Mouse (Mus musculus): ENCODE data around the gene Dao. TPM values are rescaled to one million over a fixed set of nuclear protein-coding genes. Genes with fewer than 3 reads are reported as not detected.

Gene Dao
- polyA plus RNA-seq, 1 experiment from 2014 or later: 31.0 TPM

DNA sequence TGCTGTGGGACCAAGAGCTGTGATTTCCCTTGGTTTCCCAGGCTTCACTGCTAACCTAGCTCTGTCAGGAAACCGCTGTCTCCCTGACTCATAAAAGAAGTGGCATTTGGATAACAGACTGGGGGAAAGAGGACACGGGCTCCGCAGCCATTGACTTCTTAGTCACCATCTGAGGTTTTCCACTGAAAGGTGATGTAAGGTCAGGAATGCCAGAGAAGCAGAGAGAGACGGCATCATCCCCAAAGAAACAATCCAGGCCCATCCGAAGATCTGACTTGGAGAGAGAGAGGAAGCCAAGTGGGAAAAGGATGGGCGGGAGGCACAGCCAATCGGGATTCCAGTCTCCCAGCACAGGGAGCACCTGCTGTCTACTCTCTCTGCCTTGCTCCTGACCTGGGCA lies 12.4 kb upstream of the Dao start:
- Histone ChIP-seq H3K27me3 (replicated peaks; ENCODE audit: control insufficient read depth, insufficient read depth, low read length) (no peaks in the 10 kb centered on the region), H3K36me3 (ENCODE audit: control insufficient read depth, insufficient read depth, low read length) (no peaks in the 10 kb centered on the region; the same call in 1 of the 2 replicates), H3K9ac (ENCODE audit: low read depth, low read length) (0 out of 2 replicates have a peak overlapping the region, but pooled peaks have one; percentile 19), H3K4me1 (ENCODE audit: control insufficient read depth, insufficient read depth, low read length) (peaks cover 42% of the 10 kb centered on the region), H3K9me3 (ENCODE audit: control insufficient read depth, low read length) (no peaks in the 10 kb centered on the region), H3K4me2 (ENCODE audit: low read depth, low read length) (no peak overlapping the region), H3K27ac (ENCODE audit: low read length) (no peak overlapping the region), H3K4me3 (ENCODE audit: low read length) (no peak overlapping the region)
- no peak for ATAC-seq
- WGBS: 63% methylated on average over 7 of the region's 7 CpGs

DNA sequence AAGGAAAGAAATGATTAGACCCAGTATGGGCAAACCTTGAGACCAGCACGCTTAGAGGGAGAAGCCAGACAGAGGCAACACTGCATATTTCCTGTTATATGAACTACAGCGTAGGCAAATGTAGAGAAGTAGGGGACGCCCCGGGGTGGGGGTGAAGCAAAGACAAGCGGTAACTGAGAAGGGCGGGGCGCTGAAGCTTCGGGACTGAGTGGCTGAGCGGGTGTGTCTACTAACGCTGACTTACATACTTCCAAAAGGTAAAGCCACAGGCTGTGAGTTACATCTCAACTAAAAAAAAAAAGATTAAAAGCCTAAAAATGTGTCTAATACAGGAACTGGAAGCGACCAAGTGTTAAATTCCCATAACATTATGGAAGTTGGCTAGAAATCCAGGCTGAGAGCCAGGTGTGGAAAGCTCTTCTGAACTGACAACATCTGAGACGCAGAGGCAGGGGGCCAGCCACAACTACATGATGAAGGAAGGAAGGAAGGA lies 11.1 kb upstream of the Dao start:
- 8% methylated on average over 12 of the region's 12 CpGs for WGBS
- Histone ChIP-seq H3K4me3 (ENCODE audit: low read length) (peak overlapping the region; percentile 80), H3K36me3 (ENCODE audit: control insufficient read depth, insufficient read depth, low read length) (no peaks in the 10 kb centered on the region; the same call in 1 of the 2 replicates), H3K27me3 (replicated peaks; ENCODE audit: control insufficient read depth, insufficient read depth, low read length) (no peaks in the 10 kb centered on the region), H3K9me3 (ENCODE audit: control insufficient read depth, low read length) (no peaks in the 10 kb centered on the region), H3K4me2 (ENCODE audit: low read depth, low read length) (peak overlapping the region; percentile 74), H3K27ac (ENCODE audit: low read length) (peak overlapping the region; percentile 90), H3K4me1 (ENCODE audit: control insufficient read depth, insufficient read depth, low read length) (peaks cover 34% of the 10 kb centered on the region), H3K9ac (ENCODE audit: low read depth, low read length) (peak overlapping the region; percentile 96)
- ATAC-seq: 0 out of 2 replicates have a peak, but pooled peaks have one; percentile 11

DNA sequence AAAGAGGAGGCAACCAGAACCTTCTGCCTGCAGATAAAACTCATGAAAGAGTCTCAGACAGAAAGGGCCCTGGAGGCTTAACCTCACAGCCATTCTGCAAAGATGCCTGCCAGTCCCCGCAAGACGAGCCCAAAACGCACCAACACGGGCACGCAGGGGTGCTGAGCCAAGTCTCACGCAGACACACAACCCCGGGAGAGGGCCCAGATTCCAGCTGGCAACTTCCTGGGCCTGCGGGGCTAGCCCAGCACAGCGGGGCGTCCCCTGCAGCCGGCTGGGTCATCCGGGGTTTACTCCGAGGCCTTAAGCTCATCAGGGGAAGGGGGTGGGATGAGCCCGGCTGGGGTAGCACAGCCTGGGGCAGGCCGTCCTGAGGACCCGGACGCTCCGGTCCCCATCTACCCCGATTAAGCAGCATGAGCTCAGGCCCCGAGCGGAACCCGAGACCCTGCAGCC lies 10.4 kb upstream of the Dao start:
- peak overlapping the region; percentile 96 for H3K9ac ChIP-seq (ENCODE audit: low read depth, low read length)
- no peaks in the 10 kb centered on the region; the same call in 1 of the 2 replicates for H3K36me3 ChIP-seq (ENCODE audit: control insufficient read depth, insufficient read depth, low read length)

DNA sequence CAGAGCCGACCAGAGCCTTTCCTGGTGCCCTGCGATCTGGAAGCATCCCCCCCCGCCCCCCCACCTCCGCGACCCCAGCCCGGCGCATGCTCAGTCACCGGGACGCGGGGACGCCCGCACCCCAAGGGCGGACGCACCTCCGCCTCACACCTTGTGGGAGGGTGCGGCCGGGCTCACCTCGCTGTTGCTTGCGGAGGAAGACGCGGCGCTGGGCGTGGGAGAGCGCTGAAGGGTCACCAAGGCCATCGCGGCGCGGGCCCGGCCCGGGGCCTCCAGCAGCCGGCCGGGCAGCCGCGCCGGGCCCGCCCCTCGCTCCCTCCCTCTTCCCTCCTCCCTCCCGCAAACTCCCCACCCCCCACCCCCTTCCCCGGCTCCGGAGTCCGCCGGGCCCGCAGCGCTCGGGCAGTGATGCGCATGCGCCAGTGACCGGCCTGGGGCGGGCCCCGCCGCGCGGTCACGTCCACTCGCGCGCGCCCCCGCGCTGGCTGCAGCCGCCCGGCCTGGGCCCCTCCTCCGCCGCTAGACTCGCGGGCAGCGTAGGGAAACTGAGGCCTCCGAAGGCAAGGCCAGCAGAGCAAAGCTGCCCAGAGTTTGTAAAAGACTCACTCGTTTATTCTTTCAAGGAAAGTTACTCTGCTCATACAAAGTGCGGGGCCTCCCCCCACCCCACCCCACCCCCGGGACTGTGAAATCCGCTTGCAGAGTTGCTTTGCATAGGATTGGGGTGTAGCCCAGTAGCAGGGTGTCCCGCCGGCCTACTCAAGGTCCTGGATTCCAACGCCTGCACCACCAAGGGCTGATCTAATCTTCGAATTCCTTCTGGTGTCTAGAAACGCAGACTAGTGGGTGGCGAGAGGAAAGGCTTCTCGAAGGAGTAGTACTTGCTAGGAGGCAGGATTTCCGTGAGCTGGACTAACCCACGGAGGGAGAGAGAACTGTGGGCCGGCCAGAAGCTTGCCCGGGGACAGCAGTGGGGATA lies 9.7 kb upstream of the Dao start, which contains the start of gene Ssh1:
Gene Ssh1, minus strand, starts transcription at position 408 of the 979 bp plus-strand sequence.
- Histone ChIP-seq H3K27me3 (replicated peaks; ENCODE audit: control insufficient read depth, insufficient read depth, low read length) (no peaks in the 10 kb centered on the region), H3K36me3 (ENCODE audit: control insufficient read depth, insufficient read depth, low read length) (no peaks in the 10 kb centered on the region; the same call in 1 of the 2 replicates), H3K9me3 (ENCODE audit: control insufficient read depth, low read length) (no peaks in the 10 kb centered on the region), H3K4me3 (ENCODE audit: low read length) (peak within 1 kb of the TSS; percentile 80), H3K4me2 (ENCODE audit: low read depth, low read length) (peak within 1 kb of the TSS; percentile 74), H3K9ac (ENCODE audit: low read depth, low read length) (peak within 1 kb of the TSS; percentile 96), H3K4me1 (ENCODE audit: control insufficient read depth, insufficient read depth, low read length) (peaks cover 33% of the 10 kb centered on the region), H3K27ac (ENCODE audit: low read length) (peak within 1 kb of the TSS; percentile 90)
- 1% methylated on average over 79 of the region's 83 CpGs for whole genome bisulfite sequencing
- ATAC-seq: peak; percentile 90

More for the DNA sequence above, 10.4 kb upstream of the Dao start:
- H3K27ac ChIP-seq (ENCODE audit: low read length): peak overlapping the region; percentile 90
- no peaks in the 10 kb centered on the region for H3K27me3 ChIP-seq (replicated peaks; ENCODE audit: control insufficient read depth, insufficient read depth, low read length)
- H3K4me1 ChIP-seq (ENCODE audit: control insufficient read depth, insufficient read depth, low read length): peaks cover 33% of the 10 kb centered on the region
- peak overlapping the region; percentile 74 for H3K4me2 ChIP-seq (ENCODE audit: low read depth, low read length)
- peak overlapping the region; percentile 80 for H3K4me3 ChIP-seq (ENCODE audit: low read length)
- under 1% methylated on average over 22 of the region's 22 CpGs for WGBS
- ATAC-seq: peak; percentile 69
- H3K9me3 ChIP-seq (ENCODE audit: control insufficient read depth, low read length): no peaks in the 10 kb centered on the region

DNA sequence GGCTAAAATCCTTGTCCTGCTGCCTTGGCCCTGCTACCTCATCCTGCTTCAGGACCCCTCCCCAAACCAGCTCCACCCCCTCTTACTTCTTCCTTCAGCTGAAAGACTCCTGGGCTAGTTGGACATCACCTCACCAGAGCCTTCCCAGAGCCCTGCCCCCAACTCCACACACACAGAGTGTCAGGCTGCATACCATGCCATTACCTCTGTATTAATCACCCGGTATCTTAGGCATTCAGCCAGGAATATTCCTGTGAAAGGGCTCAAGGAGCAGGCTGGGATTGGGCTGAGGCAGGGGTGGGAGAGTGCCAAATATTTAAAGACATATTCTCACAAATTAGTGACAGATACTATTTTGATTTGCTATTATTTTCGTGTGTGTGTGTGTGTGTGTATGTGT lies 7.0 kb upstream of the Dao start:
- Histone ChIP-seq H3K27me3 (replicated peaks; ENCODE audit: control insufficient read depth, insufficient read depth, low read length) (no peaks in the 10 kb centered on the region), H3K36me3 (ENCODE audit: control insufficient read depth, insufficient read depth, low read length) (no peaks in the 10 kb centered on the region), H3K4me1 (ENCODE audit: control insufficient read depth, insufficient read depth, low read length) (peaks cover 20% of the 10 kb centered on the region), H3K4me3 (ENCODE audit: low read length) (no peak overlapping the region), H3K9me3 (ENCODE audit: control insufficient read depth, low read length) (no peaks in the 10 kb centered on the region), H3K27ac (ENCODE audit: low read length) (no peak overlapping the region), H3K4me2 (ENCODE audit: low read depth, low read length) (no peak overlapping the region), H3K9ac (ENCODE audit: low read depth, low read length) (no peak overlapping the region)
- WGBS: 41% methylated on average over 2 of the region's 2 CpGs
- ATAC-seq: no peak

DNA sequence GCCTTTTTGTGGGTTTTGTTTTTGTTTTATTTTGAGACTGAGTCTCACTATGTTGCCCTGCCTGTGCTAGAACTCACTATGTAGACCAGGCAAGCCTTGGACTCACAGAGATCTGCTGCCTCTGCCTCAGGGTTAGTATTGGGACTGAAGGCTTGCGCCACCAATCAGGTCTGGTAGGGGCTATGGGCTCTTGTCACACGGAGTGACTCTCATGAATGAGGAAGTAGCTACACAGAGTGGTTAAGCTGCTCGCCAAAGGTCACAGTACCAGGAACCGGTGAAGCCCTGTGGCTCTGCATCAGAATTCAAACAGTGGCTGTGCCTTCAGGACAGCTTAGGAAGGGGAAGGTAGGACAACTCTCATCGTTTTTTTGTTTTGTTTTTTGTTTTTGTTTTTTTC lies 4.1 kb upstream of the Dao start:
- 48% methylated on average over 5 of the region's 5 CpGs for WGBS
- Histone ChIP-seq H3K4me1 (ENCODE audit: control insufficient read depth, insufficient read depth, low read length) (peaks cover 7% of the 10 kb centered on the region), H3K9ac (ENCODE audit: low read depth, low read length) (no peak overlapping the region), H3K4me2 (ENCODE audit: low read depth, low read length) (no peak overlapping the region), H3K36me3 (ENCODE audit: control insufficient read depth, insufficient read depth, low read length) (no peaks in the 10 kb centered on the region), H3K4me3 (ENCODE audit: low read length) (no peak overlapping the region), H3K27ac (ENCODE audit: low read length) (peak overlapping the region; percentile 33; the same call in 1 of the 2 replicates), H3K9me3 (ENCODE audit: control insufficient read depth, low read length) (no peaks in the 10 kb centered on the region), H3K27me3 (replicated peaks; ENCODE audit: control insufficient read depth, insufficient read depth, low read length) (no peaks in the 10 kb centered on the region)
- ATAC-seq: peak; percentile 82

DNA sequence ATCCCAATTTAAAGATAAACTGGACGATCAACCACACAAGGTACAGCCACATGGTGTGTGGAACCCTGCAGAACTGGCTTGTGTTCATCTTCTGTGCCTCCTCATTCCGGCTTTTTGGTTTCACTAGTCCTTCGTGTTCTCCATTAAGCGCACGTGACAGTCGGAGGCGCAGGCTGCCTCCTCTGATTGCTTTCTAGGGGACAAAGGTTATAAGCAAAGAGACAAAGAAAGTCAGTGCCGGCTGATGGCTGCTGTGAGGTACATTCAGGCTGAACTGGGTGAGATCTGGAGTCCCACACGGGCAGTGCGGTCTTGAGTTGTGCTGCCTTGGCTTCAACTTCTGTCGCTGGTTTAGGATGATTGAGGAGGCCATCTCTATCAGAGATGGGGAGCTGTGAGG lies 1.1 kb downstream of the Dao start:
- Histone ChIP-seq H3K4me3 (ENCODE audit: low read length) (peak overlapping the region; percentile 31), H3K9ac (ENCODE audit: low read depth, low read length) (peak overlapping the region; percentile 57; the same call in 1 of the 2 replicates), H3K4me1 (ENCODE audit: control insufficient read depth, insufficient read depth, low read length) (peaks cover 3% of the 10 kb centered on the region), H3K27me3 (replicated peaks; ENCODE audit: control insufficient read depth, insufficient read depth, low read length) (no peaks in the 10 kb centered on the region), H3K9me3 (ENCODE audit: control insufficient read depth, low read length) (no peaks in the 10 kb centered on the region), H3K4me2 (ENCODE audit: low read depth, low read length) (peak overlapping the region; percentile 31), H3K27ac (ENCODE audit: low read length) (peak overlapping the region; percentile 84), H3K36me3 (ENCODE audit: control insufficient read depth, insufficient read depth, low read length) (no peaks in the 10 kb centered on the region)
- ATAC-seq: peak; percentile 66
- 62% methylated on average over 11 of the region's 11 CpGs for WGBS

DNA sequence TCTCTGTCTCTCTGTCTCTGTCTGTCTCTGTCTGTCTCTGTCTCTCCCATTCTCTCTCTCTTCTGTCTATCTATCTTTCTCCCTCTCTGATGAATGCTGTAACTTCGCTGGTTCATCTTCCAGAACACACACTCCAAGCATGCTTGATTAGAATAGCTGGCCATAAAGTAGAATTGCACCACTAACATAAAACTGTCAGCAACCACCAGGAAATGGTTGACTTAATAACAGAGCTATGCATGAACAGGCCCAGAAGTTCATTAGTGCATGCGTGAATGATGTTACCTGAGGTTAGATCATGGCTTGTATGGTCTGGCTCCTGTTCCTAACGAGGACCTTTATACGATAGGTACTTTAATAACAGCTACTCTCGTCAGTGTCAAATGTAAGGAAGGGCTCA lies 1.6 kb downstream of the Dao start:
- Histone ChIP-seq H3K36me3 (ENCODE audit: control insufficient read depth, insufficient read depth, low read length) (no peaks in the 10 kb centered on the region), H3K4me3 (ENCODE audit: low read length) (peak overlapping the region; percentile 31; the same call in 1 of the 2 replicates), H3K4me1 (ENCODE audit: control insufficient read depth, insufficient read depth, low read length) (peaks cover 3% of the 10 kb centered on the region), H3K4me2 (ENCODE audit: low read depth, low read length) (peak overlapping the region; percentile 31), H3K27me3 (replicated peaks; ENCODE audit: control insufficient read depth, insufficient read depth, low read length) (no peaks in the 10 kb centered on the region), H3K27ac (ENCODE audit: low read length) (peak overlapping the region; percentile 84), H3K9me3 (ENCODE audit: control insufficient read depth, low read length) (no peaks in the 10 kb centered on the region), H3K9ac (ENCODE audit: low read depth, low read length) (no peak overlapping the region)
- peak; percentile 76 for ATAC-seq
- 37% methylated on average over 5 of the region's 5 CpGs for WGBS

DNA sequence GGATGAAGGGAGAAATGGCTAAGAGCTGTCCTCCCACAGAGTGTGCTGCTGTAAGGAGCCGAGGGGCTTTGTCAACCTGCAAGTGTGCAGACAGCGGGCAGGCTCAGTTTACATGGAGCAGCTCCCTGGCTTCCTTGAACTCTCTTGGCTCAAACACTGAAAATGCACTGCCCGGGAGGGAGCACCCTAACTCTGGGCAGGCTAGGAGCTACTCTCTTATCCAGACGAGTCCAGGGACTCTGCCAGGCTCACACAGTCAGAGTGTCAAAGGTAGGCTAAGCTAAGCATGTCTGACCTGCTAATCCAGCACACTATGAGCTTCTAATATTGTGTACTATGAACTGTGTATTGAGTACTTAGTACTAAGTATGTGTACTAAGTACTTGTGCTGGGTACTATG lies 3.5 kb downstream of the Dao start:
- H3K9me3 ChIP-seq (ENCODE audit: control insufficient read depth, low read length): no peaks in the 10 kb centered on the region
- H3K4me1 ChIP-seq (ENCODE audit: control insufficient read depth, insufficient read depth, low read length): peaks cover 3% of the 10 kb centered on the region
- ATAC-seq: no peak
- no peak overlapping the region for H3K9ac ChIP-seq (ENCODE audit: low read depth, low read length)
- H3K36me3 ChIP-seq (ENCODE audit: control insufficient read depth, insufficient read depth, low read length): no peaks in the 10 kb centered on the region
- no peaks in the 10 kb centered on the region for H3K27me3 ChIP-seq (replicated peaks; ENCODE audit: control insufficient read depth, insufficient read depth, low read length)
- no peak overlapping the region for H3K4me2 ChIP-seq (ENCODE audit: low read depth, low read length)
- WGBS: 69% methylated on average over 4 of the region's 4 CpGs
- H3K4me3 ChIP-seq (ENCODE audit: low read length): no peak overlapping the region
- H3K27ac ChIP-seq (ENCODE audit: low read length): no peak overlapping the region; the same call in 1 of the 2 replicates
